Mouse (Mus musculus): ENCODE data around the gene Mettl13. TPM values are rescaled to one million over a fixed set of nuclear protein-coding genes. Genes with fewer than 3 reads are reported as not detected.

Mettl13 gene
- polyA plus RNA-seq (2012; rRNA removed), result 4.3 and 5.0 TPM in 2 replicates

DNA sequence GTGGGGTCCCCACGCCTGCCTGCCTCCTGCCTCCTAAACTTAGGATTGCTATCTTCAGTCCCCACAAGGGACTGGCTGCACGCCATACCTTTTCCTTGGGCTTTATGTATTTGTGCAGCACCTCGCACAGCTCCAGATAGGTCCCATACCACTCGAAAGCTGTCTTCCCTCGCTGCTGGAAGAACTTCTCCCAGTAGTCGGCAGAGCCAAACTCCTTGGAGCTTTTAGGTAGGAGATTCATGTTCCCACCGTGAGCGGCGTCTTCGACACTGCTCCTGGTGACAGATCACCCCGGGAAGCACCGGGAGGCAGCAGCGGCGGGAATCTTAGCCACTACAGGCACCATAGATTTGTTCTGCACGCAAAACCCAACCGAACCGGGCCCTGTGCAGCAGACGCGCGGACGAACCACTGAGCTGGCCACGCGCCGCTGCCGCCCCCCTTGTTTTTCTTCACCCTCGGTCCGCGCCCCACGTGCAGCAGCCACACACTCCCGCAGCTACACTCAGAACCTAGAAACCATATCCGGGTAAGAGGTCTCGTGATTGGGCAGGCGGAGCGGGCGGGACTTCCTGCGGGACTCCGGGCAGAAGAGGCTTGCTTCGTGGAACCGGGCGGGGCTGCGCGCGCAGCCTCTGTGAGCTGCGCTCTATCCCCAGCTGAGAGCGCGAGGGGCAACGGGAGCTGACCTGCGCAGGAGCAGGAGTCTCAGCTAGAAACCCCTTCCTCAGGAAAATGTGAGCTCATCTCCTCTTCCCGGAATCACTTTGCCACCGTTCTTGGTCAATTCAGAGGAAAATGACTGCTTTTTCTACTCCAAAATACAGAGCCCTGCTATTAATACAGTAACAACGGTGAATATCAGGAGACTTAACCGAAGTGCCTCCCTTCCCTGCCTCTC, at the start of gene Mettl13:
Gene Mettl13 (minus strand): TSS at position 536 of the 901 bp plus-strand sequence.
- no peak for DNase-seq (ENCODE audit: low read depth)

DNA sequence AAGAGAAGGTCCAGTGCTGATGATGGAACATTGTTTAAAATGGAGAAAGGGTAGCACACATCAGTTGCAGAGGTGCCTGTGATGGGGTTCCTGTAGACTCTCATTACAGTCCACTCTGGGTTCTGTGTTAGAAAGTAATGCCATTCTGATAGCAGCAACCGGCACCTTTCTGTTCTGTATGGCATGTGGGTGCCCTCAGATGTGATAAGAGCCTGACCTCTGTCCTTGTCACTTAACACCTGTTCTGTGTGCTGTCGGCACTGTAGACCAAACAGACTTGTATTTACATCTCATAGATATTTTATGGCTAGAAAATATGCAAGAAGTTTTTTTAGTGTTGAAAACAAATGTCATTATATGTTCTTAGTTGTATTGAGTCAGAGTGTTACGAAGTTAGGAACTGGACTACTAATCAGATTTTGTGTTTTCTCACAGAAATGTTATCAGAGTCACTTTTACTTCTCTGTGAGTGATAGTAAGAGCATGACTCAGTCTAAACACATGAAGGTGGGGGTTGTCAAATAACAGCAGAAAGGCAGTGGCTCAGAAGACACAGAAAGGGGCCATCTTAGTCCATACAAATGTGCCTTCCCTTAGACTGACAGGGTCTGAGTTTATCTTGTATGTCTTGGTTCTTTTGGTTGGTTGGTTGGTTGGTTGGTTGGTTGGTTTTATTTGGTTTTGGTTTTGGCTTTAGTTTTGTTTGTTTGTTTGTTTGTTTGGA, 49.2 kb upstream of the Mettl13 start:
- no peak for DNase-seq (ENCODE audit: low read depth)

DNA sequence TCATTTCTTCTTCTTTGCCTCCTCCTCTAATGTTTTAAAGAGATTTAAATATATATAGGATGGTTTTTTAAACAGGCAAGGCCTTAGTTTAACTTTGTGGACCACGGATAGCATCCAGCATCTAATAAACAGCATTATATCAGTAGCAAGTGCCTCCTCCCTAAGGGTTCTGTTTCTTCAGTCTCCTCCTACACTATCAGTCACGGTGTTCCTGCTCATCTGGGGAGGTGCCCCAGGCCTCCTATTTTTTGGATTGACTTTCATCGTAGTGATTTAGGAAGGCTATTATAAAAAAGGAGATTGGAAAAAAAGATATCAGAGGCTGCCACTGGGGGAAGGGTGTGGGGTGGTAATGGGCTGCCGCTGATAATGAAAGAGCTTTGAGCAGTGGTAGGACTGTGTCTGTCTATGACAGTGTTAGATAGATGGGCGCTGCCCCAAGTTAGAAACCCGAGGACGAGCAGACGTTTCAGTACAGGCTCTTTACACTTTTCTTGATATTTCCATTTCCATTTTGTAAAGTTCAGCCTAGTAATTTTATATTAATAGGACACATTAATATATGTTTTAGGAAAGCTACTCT, 42.2 kb upstream of the Mettl13 start:
- DNase-seq (ENCODE audit: low read depth), result no peak

DNA sequence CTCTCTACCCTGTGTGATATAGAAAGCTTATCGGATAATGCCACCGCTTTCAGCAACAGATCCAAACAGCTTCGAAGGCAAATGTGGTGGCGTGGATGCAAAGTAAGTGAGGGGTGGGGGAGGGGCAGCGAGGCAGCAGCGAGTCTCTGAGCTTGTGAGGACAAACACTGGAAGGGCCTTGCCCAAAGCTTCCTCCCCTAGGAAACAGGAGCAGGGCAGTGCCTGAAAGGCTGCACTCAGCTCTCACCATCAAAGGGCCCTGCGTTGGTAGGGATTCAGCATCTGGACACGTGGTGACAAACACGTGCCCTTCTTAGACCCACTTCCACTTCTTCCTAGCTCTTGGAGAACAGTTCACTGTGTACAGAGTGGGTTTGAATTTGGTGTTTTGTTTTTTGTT, 41.1 kb upstream of the Mettl13 start:
- DNase-seq (ENCODE audit: low read depth), result no peak

DNA sequence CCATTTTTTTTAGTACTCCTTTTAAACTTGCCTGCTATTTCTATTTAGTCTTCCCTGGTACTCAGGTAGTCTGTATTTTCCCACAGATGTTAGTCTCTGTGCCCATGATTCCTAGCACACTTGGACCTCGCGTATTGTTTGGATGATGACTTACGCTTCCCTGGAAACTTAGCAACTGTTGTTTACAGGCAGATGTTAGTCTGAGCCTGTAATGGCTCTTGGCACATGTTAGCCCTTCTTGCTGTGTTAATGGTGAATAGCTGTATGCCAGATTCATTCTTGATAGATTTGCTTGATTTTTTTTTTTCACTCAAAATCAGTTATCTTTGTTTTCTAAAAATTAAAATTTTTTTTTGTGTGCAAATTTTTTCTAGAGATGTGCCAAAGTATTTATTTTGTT, 40.3 kb upstream of the Mettl13 start:
- DNase-seq (ENCODE audit: low read depth), result no peak

DNA sequence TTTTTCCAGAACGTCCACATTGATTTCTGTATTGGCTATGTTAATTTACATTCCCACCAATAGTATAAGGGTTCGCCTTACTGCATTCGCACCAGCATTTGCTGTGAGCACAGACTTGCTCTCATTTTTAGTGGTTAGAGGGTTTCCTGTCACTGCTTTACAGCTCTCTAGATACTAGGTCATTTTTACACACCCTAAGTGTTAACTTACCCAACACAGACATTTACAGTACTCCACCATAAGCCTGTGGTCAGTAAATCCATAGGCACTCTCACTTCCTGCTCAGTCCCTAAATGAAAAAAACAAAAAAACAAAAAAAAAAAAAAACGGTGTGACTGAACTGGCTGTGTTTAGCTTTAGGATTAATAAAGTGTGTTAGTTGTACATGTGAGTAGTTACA, 37.9 kb upstream of the Mettl13 start:
- no peak for DNase-seq (ENCODE audit: low read depth)

DNA sequence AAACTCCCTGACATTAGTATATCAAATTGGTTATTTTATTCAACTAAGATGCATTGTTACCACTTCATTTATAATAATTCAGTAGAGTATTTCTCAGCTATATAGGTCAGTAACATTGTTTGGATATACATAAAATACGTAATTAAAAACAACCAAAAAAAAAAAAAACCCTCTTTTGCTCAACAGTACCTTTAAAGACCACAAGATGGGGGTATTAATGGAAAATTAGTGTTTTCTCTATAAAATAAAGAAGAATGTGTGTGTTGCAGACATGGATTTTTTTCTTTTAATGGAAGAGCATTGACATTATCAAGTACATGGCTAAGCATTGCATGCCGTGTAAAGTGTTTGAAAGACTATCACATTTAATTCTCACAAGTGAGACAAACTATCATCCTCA, 34.5 kb upstream of the Mettl13 start:
- no peak for DNase-seq (ENCODE audit: low read depth)

DNA sequence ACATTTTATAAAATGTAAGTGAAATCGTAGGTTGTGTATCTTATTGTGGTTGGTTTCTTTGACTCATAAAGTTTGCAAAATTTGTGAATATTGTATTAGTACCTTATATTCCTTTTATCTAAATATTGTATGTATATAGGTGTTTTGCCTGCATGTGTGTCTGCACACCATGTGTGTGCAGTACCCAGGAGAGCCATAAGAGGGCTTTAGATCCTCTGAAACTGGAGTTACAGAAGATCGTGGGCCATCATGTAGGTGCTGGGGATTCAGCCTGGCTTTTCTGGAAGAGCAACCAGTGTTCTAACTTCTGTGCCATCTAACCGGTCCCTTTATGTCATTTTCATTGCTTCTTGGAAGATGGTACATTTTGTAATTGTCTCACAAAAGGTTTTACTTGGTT, 26.7 kb upstream of the Mettl13 start:
- DNase-seq (ENCODE audit: low read depth), result no peak

DNA sequence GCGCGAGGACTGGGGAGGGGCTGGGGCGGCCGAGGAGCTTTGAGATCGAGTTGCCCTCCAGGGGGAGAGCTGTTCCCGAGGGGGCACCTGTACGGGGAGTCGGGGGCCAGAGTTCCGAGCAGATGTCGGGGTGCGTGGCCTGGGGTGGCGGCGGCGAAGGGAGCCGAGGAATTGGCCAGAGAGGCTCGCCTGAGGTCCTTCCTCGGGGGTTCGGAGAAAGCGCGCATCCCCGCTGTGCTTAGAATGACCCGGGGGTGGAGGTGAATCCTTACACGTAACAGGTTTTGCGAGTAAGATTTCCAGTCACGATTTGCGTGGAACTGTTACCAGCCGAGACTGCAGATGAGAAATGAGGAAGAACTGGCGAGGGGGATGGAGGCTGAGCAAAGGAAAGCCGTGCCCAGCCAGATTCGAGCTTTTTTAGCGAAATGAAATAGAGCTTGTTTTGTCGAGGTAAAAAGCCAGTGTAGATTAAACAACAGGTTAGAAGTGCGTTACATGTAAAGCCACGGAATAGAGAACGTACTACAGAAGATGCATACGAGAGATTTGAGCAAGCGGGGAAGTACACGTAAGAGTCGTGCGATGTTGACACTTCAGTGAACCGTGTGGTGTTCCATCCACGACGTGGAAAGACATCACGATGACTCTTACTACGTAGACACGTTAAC, 22.7 kb upstream of the Mettl13 start:
- DNase-seq (ENCODE audit: low read depth), result no peak

DNA sequence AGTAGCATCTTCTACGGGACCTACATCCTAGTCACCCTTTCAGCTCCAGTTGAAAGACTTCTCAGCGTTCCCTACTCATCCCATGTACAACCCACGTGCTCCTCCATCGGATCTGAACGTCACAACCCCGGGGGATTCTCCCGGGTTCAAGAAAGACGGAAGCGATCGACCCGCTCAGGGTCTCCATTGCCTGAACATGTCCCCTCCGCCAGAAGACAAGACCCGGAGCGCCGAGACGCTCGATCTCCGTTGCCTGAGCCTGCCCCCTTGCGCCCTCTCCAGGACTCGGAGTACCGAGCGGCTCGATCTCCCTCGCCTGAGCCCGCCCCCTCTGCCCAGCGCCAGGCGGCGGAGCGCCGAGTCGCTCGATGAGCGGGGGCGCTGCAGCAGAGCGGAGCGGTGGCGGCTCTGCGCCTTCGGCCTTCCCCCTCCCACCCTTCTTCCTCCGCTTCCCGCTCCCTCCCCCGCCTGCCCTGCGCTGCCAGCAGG, 22.0 kb upstream of the Mettl13 start, which contains the start of gene Vamp4:
Gene Vamp4 (plus strand): TSS at position 256 of the 489 bp plus-strand sequence.
- DNase-seq (ENCODE audit: low read depth), result no peak

DNA sequence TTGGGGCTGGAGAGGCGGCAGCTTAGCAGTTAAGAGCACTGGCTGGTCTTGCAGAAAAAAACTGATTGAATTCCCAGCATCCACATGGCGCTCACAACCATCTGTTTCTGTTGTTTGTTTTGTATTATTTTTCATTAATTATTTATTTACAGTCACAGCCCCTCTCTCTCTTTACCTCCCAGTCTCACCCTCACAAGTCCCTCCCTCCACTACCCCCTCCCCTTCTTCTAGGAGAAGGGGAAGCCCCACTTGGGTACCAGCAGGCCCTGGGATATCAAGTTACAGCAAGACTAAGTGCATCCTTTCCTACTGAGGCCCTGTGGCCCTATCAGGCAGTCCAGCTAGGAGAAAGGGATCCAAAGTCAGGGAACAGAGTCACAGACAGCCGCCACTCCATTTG, 19.0 kb upstream of the Mettl13 start:
- DNase-seq (ENCODE audit: low read depth), result no peak

DNA sequence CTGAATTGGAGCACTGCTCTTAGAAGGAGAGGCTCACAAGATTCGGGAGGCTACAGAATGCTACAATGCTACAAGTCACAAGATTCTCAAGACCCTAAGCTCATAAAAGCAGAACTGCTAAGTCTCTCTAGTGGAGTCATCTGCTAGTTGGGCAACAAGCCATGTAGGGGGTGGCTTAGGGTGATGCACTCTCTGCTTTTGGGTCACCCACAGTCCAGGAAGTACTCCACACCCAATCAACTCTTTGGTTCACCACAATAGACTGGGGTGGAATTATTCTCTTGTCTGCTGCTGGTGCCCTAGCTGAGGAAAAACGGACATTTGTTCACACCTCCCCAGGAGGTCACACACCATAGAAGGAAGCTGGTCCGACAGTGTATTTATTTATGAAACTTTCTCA, 16.6 kb upstream of the Mettl13 start:
- DNase-seq (ENCODE audit: low read depth), result no peak

DNA sequence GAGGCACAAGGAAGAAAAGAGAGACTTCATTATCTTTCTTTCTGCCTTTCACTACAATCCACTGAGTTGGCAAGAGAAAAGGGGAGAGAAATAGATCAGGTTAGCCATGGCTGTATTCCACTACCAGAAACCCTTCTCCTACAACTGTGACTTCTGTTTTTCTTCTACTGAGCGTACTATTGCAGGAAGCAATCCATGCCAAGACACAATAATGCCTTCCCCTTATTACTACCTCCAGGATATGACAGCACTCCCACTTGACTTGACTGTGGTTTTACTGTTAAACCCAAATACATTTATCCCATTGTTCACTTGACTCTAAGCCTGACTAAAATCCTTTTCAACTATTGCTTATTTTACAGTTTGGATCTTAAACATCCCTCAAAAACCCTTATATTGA, 14.9 kb upstream of the Mettl13 start:
- DNase-seq (ENCODE audit: low read depth), result no peak

DNA sequence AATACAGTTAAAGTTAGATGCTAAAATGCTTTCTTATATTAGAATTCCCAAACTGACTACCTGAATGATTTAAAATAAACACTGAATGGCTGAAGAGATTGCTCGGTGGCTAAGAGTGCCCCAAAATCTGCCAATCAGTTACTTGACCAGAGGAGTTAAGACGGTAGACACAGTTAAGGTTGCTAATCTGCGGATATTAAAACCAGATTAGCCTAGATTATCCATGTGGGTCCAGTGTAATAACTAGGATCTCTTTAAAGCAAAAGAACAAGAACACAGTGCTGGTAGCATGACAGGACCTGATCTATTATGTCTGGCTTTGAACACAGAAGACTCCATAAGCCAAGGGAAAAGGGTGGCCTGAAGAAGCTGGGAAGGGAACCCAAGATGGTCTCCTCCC, 5.8 kb upstream of the Mettl13 start:
- DNase-seq (ENCODE audit: low read depth), result no peak

DNA sequence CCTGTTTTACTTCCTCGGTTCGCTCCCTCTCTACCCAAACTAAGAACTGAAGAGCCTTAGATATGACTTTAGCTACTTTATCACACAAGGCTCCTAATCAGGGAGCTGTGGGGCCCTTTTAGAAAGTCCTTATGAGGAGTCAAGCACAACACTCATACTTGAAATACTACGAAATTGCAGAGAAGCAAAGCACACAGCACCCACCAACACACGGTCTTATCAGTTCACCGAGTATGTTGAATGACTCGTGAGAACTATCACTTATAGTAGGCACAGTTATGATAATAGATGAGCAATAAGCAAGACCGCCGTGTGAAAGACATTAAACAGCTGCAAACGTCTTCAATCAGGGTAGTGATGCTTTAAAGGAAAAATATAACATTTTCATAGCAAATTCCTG, 4.6 kb upstream of the Mettl13 start:
- no peak for DNase-seq (ENCODE audit: low read depth)

DNA sequence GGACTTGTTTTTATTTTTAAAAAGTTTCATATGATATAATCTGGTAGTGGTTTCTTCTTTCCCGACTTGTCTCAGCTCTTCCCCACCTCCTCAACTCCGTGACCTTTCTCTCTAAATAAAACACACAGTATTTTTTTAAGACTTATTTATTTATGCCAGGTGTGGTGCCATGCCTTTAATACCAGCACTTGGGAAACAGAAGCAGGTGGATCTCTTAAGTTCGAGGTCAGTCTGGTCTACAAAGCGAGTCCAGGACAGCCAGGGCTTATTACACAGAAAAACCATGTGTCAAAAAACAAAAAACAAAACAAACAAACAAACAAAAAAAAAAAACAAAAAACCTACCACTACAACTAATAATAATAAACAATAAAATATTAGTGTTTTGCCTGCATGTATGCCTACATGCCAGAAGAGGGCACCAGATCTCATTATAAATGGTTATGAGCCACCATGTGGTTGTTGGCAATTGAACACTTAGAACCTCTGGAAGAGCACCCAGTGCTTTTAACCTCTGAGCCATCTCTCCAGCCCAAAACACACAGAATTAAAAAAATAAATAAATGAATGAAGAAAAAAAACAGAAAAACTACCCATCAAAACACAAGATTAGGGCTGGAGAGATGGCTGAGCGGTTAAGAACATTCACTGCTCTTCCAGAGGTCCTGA, 1.4 kb upstream of the Mettl13 start:
- DNase-seq (ENCODE audit: low read depth), result no peak

DNA sequence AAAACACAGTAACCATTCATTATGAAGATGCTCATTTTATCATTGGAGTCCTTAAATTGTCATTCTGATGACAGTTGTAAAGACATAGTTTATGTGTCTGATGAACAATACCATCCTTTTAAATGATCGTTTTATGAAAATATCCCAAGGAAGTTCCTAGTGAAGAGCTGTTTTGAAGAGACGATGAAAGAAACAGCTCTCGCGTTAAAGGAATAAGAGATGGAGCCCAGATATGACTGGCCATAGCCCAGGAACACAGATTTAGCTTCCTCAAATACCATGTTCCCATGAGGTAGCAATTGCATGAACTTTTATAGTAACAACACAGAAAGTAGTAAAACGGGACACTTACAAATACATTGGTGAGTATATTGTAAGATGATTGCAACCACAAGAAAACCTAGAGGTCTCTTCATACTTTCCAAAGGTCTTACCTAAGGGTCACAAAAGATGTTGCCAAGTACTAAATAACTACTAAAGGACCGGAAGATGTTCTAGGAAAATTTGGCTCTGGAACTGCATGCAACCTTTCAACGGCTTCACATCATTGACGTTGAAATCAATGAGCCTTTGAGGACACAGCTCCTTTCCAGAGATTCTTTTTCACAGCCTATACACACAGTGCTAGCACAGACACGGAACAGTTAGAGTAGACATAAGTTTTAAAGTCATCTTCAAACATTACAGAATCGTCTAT, 714 bp upstream of the Mettl13 start:
- DNase-seq (ENCODE audit: low read depth), result no peak

DNA sequence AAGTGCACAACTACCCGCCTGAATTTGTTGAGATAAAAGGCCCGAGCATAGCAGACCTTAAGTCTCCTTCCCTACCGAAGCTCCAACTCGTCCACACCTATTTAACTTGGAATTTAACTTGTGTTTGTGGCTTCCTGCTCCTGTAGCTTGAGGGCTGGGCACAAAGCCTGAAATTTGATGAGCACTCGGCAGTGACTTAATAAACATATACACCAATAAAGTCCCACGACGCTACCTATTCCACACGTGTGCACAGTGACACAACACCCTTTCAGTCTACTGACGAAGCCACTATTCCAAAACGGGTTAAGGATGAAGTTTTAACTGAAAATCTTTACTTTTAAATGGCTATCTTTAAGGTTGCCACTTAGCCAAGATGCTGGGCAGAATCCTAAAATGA, 744 bp downstream of the Mettl13 start:
- DNase-seq (ENCODE audit: low read depth), result no peak

DNA sequence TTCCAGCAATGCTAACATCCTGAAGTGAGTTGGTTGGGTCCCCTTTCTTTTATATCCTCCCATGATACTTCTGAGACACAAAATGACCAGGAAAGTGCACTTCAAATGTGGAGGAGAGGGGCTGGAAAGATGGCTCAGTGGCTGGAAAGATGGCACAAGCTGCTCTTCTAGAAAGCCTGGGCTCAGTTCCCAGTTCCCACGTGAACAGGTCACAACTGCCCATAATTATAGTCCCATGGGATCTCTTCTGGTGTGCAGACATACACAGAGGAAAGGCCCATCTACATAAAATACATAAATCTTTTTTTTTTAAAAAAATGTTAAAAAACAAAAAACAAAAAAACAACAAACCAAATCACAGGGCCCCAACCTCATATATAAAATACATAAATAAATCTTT, 5.1 kb downstream of the Mettl13 start:
- no peak for DNase-seq (ENCODE audit: low read depth)

DNA sequence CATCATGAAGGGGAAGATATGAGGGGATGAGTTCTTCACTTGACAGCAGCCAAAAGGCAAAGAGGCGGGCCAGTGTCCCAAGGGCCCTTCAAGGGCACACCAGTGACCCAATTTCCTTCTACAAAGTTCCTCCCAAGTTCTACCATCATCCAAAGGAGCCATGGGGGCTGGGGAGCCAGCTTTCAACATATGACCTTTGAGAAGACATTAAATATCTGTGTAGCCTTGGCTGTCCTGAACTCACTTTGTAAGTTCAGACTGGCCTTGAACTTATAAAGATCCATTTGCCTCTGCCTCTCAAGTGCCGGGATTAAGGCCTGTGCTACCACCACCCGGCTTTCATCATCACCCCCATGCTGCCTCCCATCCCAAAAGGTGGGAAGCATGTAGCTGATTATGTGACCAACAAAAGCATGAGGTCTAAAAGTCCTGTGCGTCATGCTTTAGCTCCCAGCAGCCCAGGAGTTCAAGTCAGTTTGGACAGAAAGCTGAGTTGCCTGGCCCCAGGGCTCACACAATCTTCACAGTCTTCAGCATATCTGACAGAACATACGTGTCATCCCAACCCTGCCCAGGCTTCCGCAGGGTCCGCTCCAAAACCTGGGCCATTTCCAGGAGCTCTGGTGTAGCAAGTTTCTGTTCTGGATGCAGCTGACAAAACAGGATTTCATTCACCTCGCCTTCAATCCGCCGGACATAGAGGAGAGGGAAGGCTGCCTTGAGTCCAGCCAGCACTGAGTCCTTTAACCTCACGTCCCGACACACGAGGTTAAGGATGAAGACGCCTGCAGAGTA, 14.4 kb downstream of the Mettl13 start:
- DNase-seq (ENCODE audit: low read depth), result no peak
